Mouse (Mus musculus) olfactory bulb, adult 2 months (tissue): ENCODE measurements at regions not wholly inside any gene's neighbourhood (a gene's known extent, or its start where the extent isn't known, plus 50 kb on each side); places are given as distances from the start of the nearest gene placed in this dataset.

Source experiments
- CTCF ChIP-seq: fragments of 200-500 bp; IDR thresholded peaks from 2 replicates; pipeline ENCODE4 v1.5.1; 2012; ENCODE audit warnings: low read depth, mild to moderate bottlenecking, low read length, moderate library complexity; ENCODE audit not compliant: insufficient read depth
- POLR2A ChIP-seq: fragments of 200-500 bp; IDR thresholded peaks from 2 replicates; pipeline ENCODE4 v1.6.1; 2012; ENCODE audit warnings: mild to moderate bottlenecking, low read depth, low read length, moderate library complexity; ENCODE audit not compliant: insufficient read depth

GRCm38 (mm10) chr1:186415321-186415720, 290.5 kb downstream of the Tgfb2 start:
- TF ChIP-seq CTCF, result no peak
- TF ChIP-seq POLR2A, result no peak
